Comparison of ENCODE assay signal across 17 mouse cellular contexts in genomic region chr12:69376132-69376531, GRCm38 (mm10). TPM values are rescaled to one million over a fixed set of nuclear protein-coding genes. Genes with fewer than 3 reads are reported as not detected.
DNase-seq lines count a peak whose midpoint lies in the region; ATAC-seq and TF ChIP-seq lines count a peak whose summit lies in the region.
"Had no signal": no experiment of that assay in that cellular context is flagged by ENCODE, and none has a peak within 500 bp of the region (broad histone marks: within the 10 kb centered on the region; RNA-seq: fewer than 3 reads in every experiment).

No protein-coding gene starts in this region.

- H3K27ac ChIP-seq in liver, adult 2 months (replicated peaks; ENCODE audit: insufficient read depth, low read depth, low read length), result no peak overlapping the region
- no peak overlapping the region for H3K27ac ChIP-seq in intestine, postnatal 0 days (ENCODE audit: low read depth, low read length)
- H3K27ac ChIP-seq in stomach, embryonic 14.5 days (ENCODE audit: low read length), result no peak overlapping the region
- H3K27ac ChIP-seq in midbrain, embryonic 11.5 days (ENCODE audit: low read depth, low read length), result no peak overlapping the region
- H3K27ac ChIP-seq: forebrain, embryonic 10.5 days; gastrocnemius, adult 2 months; hindbrain, embryonic 15.5 days; macrophage; neural tube, embryonic 12.5 days had no signal

- WGBS in liver, adult 2 months, result 27% methylated on average over 2 of the region's 2 CpGs
- WGBS in intestine, postnatal 0 days, result 49% methylated on average over 2 of the region's 2 CpGs
- 72% methylated on average over 2 of the region's 2 CpGs for WGBS in stomach, embryonic 14.5 days
- WGBS in midbrain, embryonic 11.5 days, result 91% methylated on average over 2 of the region's 2 CpGs

- H3K4me2 ChIP-seq in intestine, postnatal 0 days (replicated peaks; ENCODE audit: low read depth), result peak overlapping the region; percentile 32
- H3K4me2 ChIP-seq in stomach, embryonic 14.5 days (replicated peaks; ENCODE audit: low read depth, low read length), result peak overlapping the region; percentile 15
- no peak overlapping the region for H3K4me2 ChIP-seq in midbrain, embryonic 11.5 days
- H3K4me2 ChIP-seq: hindbrain, embryonic 15.5 days; neural tube, embryonic 12.5 days had no signal

- no peak for ATAC-seq in intestine, postnatal 0 days
- ATAC-seq in stomach, embryonic 14.5 days (ENCODE audit: insufficient number of reproducible peaks, insufficient read depth, low FRiP score, low read depth), result no peak
- ATAC-seq in midbrain, embryonic 11.5 days (ENCODE audit: low FRiP score), result no peak
- ATAC-seq: midbrain, embryonic 16.5 days had no signal

- H3K4me1 ChIP-seq in liver, adult 2 months (ENCODE audit: control insufficient read depth, insufficient read depth, low read length), result peaks cover 10% of the 10 kb centered on the region
- H3K4me1 ChIP-seq in intestine, postnatal 0 days (replicated peaks; ENCODE audit: control insufficient read depth, insufficient read depth, low read length), result no peaks in the 10 kb centered on the region
- H3K4me1 ChIP-seq in stomach, embryonic 14.5 days (ENCODE audit: control insufficient read depth, insufficient read depth, low read length), result peaks cover 9% of the 10 kb centered on the region; the same call in 1 of the 2 replicates
- H3K4me1 ChIP-seq in midbrain, embryonic 11.5 days (ENCODE audit: control insufficient read depth, insufficient read depth, low read length), result peaks cover 12% of the 10 kb centered on the region

- H3K4me3 ChIP-seq in liver, adult 2 months (ENCODE audit: insufficient read depth, low read depth, low read length), result no peak overlapping the region
- H3K4me3 ChIP-seq in intestine, postnatal 0 days (ENCODE audit: low read depth, low read length), result no peak overlapping the region
- H3K4me3 ChIP-seq in stomach, embryonic 14.5 days (ENCODE audit: low read depth, low read length), result no peak overlapping the region
- no peak overlapping the region for H3K4me3 ChIP-seq in midbrain, embryonic 11.5 days (ENCODE audit: low read depth, low read length)
- H3K4me3 ChIP-seq: forebrain, embryonic 10.5 days; gastrocnemius, adult 2 months; hindbrain, embryonic 15.5 days; neural tube, embryonic 12.5 days had no signal

- peaks cover 17% of the 10 kb centered on the region for H3K79me2 ChIP-seq in liver, adult 2 months (ENCODE audit: control insufficient read depth, insufficient read depth, low read length)

- no peak overlapping the region for H3K9ac ChIP-seq in liver, adult 2 months (ENCODE audit: low read depth, low read length)
- H3K9ac ChIP-seq in intestine, postnatal 0 days (ENCODE audit: low read depth, low read length), result no peak overlapping the region
- no peak overlapping the region for H3K9ac ChIP-seq in stomach, embryonic 14.5 days (replicated peaks; ENCODE audit: low read depth, low read length)
- no peak overlapping the region for H3K9ac ChIP-seq in midbrain, embryonic 11.5 days (ENCODE audit: low read length)
- H3K9ac ChIP-seq: hindbrain, embryonic 15.5 days; neural tube, embryonic 12.5 days had no signal

- peak; percentile 45 for DNase-seq in heart, adult 11 months
- DNase-seq in heart, postnatal 36 days, result no peak
- peak; percentile 75 for DNase-seq in liver, adult 2 months (ENCODE audit: extremely low read depth, low read depth, low spot score)
- no peak for DNase-seq in liver
- DNase-seq in frontal cortex, postnatal 10 days (ENCODE audit: low spot score in 2 of 2), result no peak
- no peak for DNase-seq in midbrain, embryonic 11.5 days (ENCODE audit: low spot score, missing footprints)
- DNase-seq: adrenal gland, adult 8-10 months; cerebellum, adult 9-10 months; gastrocnemius, adult 2 months; kidney, postnatal 14 days had no signal

- TF ChIP-seq POLR2A in liver, adult 2 months (IDR thresholded peaks at IDR 0.05; ENCODE audit: extremely low read depth, insufficient read depth, low read length), result no peak

- no peaks in the 10 kb centered on the region for H3K9me3 ChIP-seq in intestine, postnatal 0 days (ENCODE audit: control insufficient read depth)
- no peaks in the 10 kb centered on the region for H3K9me3 ChIP-seq in stomach, embryonic 14.5 days (ENCODE audit: control insufficient read depth, low read depth, low read length)
- no peaks in the 10 kb centered on the region for H3K9me3 ChIP-seq in midbrain, embryonic 11.5 days (ENCODE audit: control insufficient read depth, low read length)
- H3K9me3 ChIP-seq: forebrain, embryonic 10.5 days; hindbrain, embryonic 15.5 days; neural tube, embryonic 12.5 days had no signal

- no peak for TF ChIP-seq CTCF in liver, adult 2 months (IDR thresholded peaks at IDR 0.05; ENCODE audit: low read depth, low read length)
- no peak for TF ChIP-seq CTCF in intestine, postnatal 0 days (IDR thresholded peaks at IDR 0.05; ENCODE audit: low read depth)

- H3K36me3 ChIP-seq in liver, adult 2 months (ENCODE audit: control insufficient read depth, insufficient read depth, low read length), result peaks cover 8% of the 10 kb centered on the region
- H3K36me3 ChIP-seq in intestine, postnatal 0 days (ENCODE audit: control insufficient read depth, insufficient read depth), result no peaks in the 10 kb centered on the region; the same call in 1 of the 2 replicates
- H3K36me3 ChIP-seq in stomach, embryonic 14.5 days (ENCODE audit: control insufficient read depth, insufficient read depth, low read length), result peaks cover 6% of the 10 kb centered on the region
- peaks cover 2% of the 10 kb centered on the region; the same call in 1 of the 2 replicates for H3K36me3 ChIP-seq in midbrain, embryonic 11.5 days (ENCODE audit: control insufficient read depth, insufficient read depth, low read length)
- H3K36me3 ChIP-seq: hindbrain, embryonic 15.5 days; neural tube, embryonic 12.5 days had no signal

- intact Hi-C loops in heart, postnatal 36 days (cut with DNase I), result no loop called here

- no peaks in the 10 kb centered on the region for H3K27me3 ChIP-seq in liver, adult 2 months (ENCODE audit: control insufficient read depth, insufficient read depth, low read length)
- H3K27me3 ChIP-seq in intestine, postnatal 0 days (replicated peaks; ENCODE audit: control insufficient read depth, insufficient read depth, low read length), result no peaks in the 10 kb centered on the region
- H3K27me3 ChIP-seq in stomach, embryonic 14.5 days (ENCODE audit: control insufficient read depth, insufficient read depth, low read length), result no peaks in the 10 kb centered on the region
- no peaks in the 10 kb centered on the region for H3K27me3 ChIP-seq in midbrain, embryonic 11.5 days (ENCODE audit: control insufficient read depth, insufficient read depth, low read length)
- H3K27me3 ChIP-seq: hindbrain, embryonic 15.5 days; neural tube, embryonic 12.5 days had no signal

RNA-seq across cellular contexts. Expression of gene Gm9887, which starts 3.9 kb away (rescaled TPM):
- not detected for total RNA-seq in heart, postnatal 36 days (2021)
- total RNA-seq in liver, adult 2 months (2014; rRNA removed), result 0.20 and 0.37 TPM in 2 replicates
- polyA plus RNA-seq in liver, adult 2 months (2012; rRNA removed), result 0.48 and 0.85 TPM in 2 replicates
- polyA plus RNA-seq in intestine, postnatal 0 days (2015; fragmentation: Nextera tagmentation; extraction: Ambion mirVana), result 1.9 and 2.4 TPM in 2 replicates
- 0.74 and 2.2 TPM in 2 replicates for polyA plus RNA-seq in stomach, embryonic 14.5 days (2014; fragmentation: Nextera tagmentation; extraction: Ambion mirVana)
- 1.4 and 1.6 TPM in 2 replicates for polyA plus RNA-seq in midbrain, embryonic 11.5 days (2014; fragmentation: Nextera tagmentation; extraction: Ambion mirVana)
- total RNA-seq: gastrocnemius, adult 2 months had no signal

RNA-seq across cellular contexts. Expression of gene Arf6, which starts 4.2 kb away (rescaled TPM):
- total RNA-seq in heart, postnatal 36 days (2021), result 10 to 100 TPM; 37.2 to 39.8 TPM
- 40.7 and 48.3 TPM in 2 replicates for total RNA-seq in liver, adult 2 months (2014; rRNA removed)
- 62.7 and 66.7 TPM in 2 replicates for polyA plus RNA-seq in liver, adult 2 months (2012; rRNA removed)
- 82.7 and 86.3 TPM in 2 replicates for polyA plus RNA-seq in intestine, postnatal 0 days (2015; fragmentation: Nextera tagmentation; extraction: Ambion mirVana)
- polyA plus RNA-seq in stomach, embryonic 14.5 days (2014; fragmentation: Nextera tagmentation; extraction: Ambion mirVana), result 57.1 and 63.8 TPM in 2 replicates
- polyA plus RNA-seq in midbrain, embryonic 11.5 days (2014; fragmentation: Nextera tagmentation; extraction: Ambion mirVana), result 47.7 and 48.6 TPM in 2 replicates

RNA-seq across cellular contexts. Expression of gene Nemf, which starts 19.2 kb away (rescaled TPM):
- 10 to 100 TPM; 22.3 to 24.1 TPM for total RNA-seq in heart, postnatal 36 days (2021)
- 14.6 and 16.0 TPM in 2 replicates for total RNA-seq in liver, adult 2 months (2014; rRNA removed)
- 1.7 and 2.2 TPM in 2 replicates for polyA plus RNA-seq in liver, adult 2 months (2012; rRNA removed)
- 41.9 and 45.3 TPM in 2 replicates for polyA plus RNA-seq in intestine, postnatal 0 days (2015; fragmentation: Nextera tagmentation; extraction: Ambion mirVana)
- 99.9 and 114 TPM in 2 replicates for polyA plus RNA-seq in stomach, embryonic 14.5 days (2014; fragmentation: Nextera tagmentation; extraction: Ambion mirVana)
- 89.5 and 96.0 TPM in 2 replicates for polyA plus RNA-seq in midbrain, embryonic 11.5 days (2014; fragmentation: Nextera tagmentation; extraction: Ambion mirVana)

Comparison
In these comparisons a context has a peak if more than half of its experiments do, and no peak if none do; other contexts are left out.
1. DNase-seq: peak in heart, adult 11 months (single experiment) and liver, adult 2 months (single experiment); none in heart, postnatal 36 days (0 of 2), liver (single experiment), frontal cortex, postnatal 10 days (0 of 2) and midbrain, embryonic 11.5 days (single experiment).
2. RNA of gene Nemf, which starts 19.2 kb away (polyA plus RNA-seq): 99.9 to 114 TPM in stomach, embryonic 14.5 days, 89.5 to 96.0 TPM in midbrain, embryonic 11.5 days and 41.9 to 45.3 TPM in intestine, postnatal 0 days; 1.7 to 2.2 TPM in liver, adult 2 months; every median in the first group is over 10 times any median in the second.